Mouse (Mus musculus) liver, adult 2 months (tissue): Measurements from ENCODE around the gene Sgpp1. TPM values are rescaled to one million over a fixed set of nuclear protein-coding genes. Genes with fewer than 3 reads are reported as not detected.
A peak's percentile ranks its signal among the peaks of the same experiment; 100 is the strongest.

Experiments
- DNase-seq: peaks from one replicate; pipeline ENCODE4 v3.0.0-alpha.2; 2011; ENCODE audit warnings: low read depth, low spot score; ENCODE audit errors: extremely low read depth
- H3K27ac ChIP-seq: fragments of 200-500 bp; replicated peaks from 2 replicates; pipeline ENCODE4 v1.5.1; 2012; ENCODE audit warnings: low read depth, mild to moderate bottlenecking, control low read depth, inconsistent platforms, low read length; ENCODE audit not compliant: insufficient read depth
- H3K27me3 ChIP-seq: fragments of 200-500 bp; 2 replicates; pipeline ENCODE4 v1.6.1; 2012; ENCODE audit warnings: mild to moderate bottlenecking, moderate library complexity, low read length, inconsistent platforms; ENCODE audit not compliant: control insufficient read depth, insufficient read depth
- H3K36me3 ChIP-seq: fragments of 200-500 bp; 2 replicates; pipeline ENCODE4 v1.6.1; 2012; ENCODE audit warnings: low read length, inconsistent platforms; ENCODE audit not compliant: control insufficient read depth, insufficient read depth
- H3K4me1 ChIP-seq: fragments of 200-500 bp; 2 replicates; pipeline ENCODE4 v1.6.1; 2011; ENCODE audit warnings: low read length; ENCODE audit not compliant: control insufficient read depth, insufficient read depth
- H3K4me3 ChIP-seq: fragments of 200-500 bp; 2 replicates; pipeline ENCODE4 v1.5.1; 2011; ENCODE audit warnings: low read depth, mild to moderate bottlenecking, control low read depth, low read length, moderate library complexity; ENCODE audit not compliant: insufficient read depth
- H3K79me2 ChIP-seq: fragments of 200-500 bp; 2 replicates; pipeline ENCODE4 v1.6.1; 2012; ENCODE audit warnings: inconsistent platforms, mild to moderate bottlenecking, low read length, moderate library complexity; ENCODE audit not compliant: control insufficient read depth, insufficient read depth
- H3K9ac ChIP-seq: fragments of 200-500 bp; 2 replicates; pipeline ENCODE4 v1.6.1; 2012; ENCODE audit warnings: low read depth, mild to moderate bottlenecking, control low read depth, inconsistent platforms, low read length
- CTCF ChIP-seq: fragments of 200-500 bp; IDR thresholded peaks from 2 replicates; pipeline ENCODE4 v1.5.1; 2011; ENCODE audit warnings: low read depth, low read length, control low read depth
- POLR2A ChIP-seq: fragments of 200-500 bp; IDR thresholded peaks from 2 replicates; pipeline ENCODE4 v1.6.1; 2011; ENCODE audit warnings: low read length, control low read depth; ENCODE audit not compliant: insufficient read depth; ENCODE audit errors: extremely low read depth
- whole genome bisulfite sequencing: fragments of 180-500 bp; shearing (Covaris S2); methylation state at CpG from one replicate; pipeline ENCODE4 v1.1.7; 2018; 5-methylcytosine and 5-hydroxymethylcytosine counted together
- polyA plus RNA-seq: library from polyadenylated mRNA; depleted of rRNA; stranded (reverse); fragments of >200 nt; gene quantifications from 2 replicates; pipeline ENCODE4 v1.2.3, GENCODE M21; 2012; rRNA removed
- total RNA-seq: library from RNA; depleted of rRNA; stranded (reverse); fragments of >200 nt; gene quantifications from 2 replicates; pipeline ENCODE4 v1.2.3, GENCODE M21; 2014; rRNA removed

Gene Sgpp1
- total and polyA plus RNA-seq, 2 experiments, result 36.1 to 42.8 TPM

- no peak for DNase-seq
- TF ChIP-seq POLR2A (no peak), CTCF (no peak)
- Histone ChIP-seq H3K4me1 (peaks cover 20% of the 10 kb centered on the region), H3K27ac (no peak overlapping the region), H3K4me3 (peak overlapping the region; percentile 66; the same call in 1 of the 2 replicates), H3K9ac (peak overlapping the region; percentile 86; the same call in 1 of the 2 replicates), H3K27me3 (no peaks in the 10 kb centered on the region), H3K79me2 (peaks cover 3% of the 10 kb centered on the region; the same call in 1 of the 2 replicates), H3K36me3 (no peaks in the 10 kb centered on the region)
- WGBS, result 76% methylated on average over 6 of the region's 6 CpGs
These were observed 64.9 kb downstream of the Sgpp1 start for GRCm38 (mm10) chr12:75670611-75671010.

GRCm38 (mm10) chr12:75669258-75670106 lies 66.0 kb downstream of the Sgpp1 start, which contains the start of gene Wdr89:
TSS of gene Wdr89 (minus strand) at chr12:75669537.
- WGBS, result under 1% methylated on average over 55 of the region's 55 CpGs
- Histone ChIP-seq H3K27me3 (no peaks in the 10 kb centered on the region), H3K4me1 (peaks cover 20% of the 10 kb centered on the region), H3K4me3 (peak within 1 kb of the TSS; percentile 84), H3K36me3 (no peaks in the 10 kb centered on the region), H3K79me2 (peaks cover 3% of the 10 kb centered on the region; the same call in 1 of the 2 replicates), H3K9ac (peak within 1 kb of the TSS; percentile 90), H3K27ac (peak within 1 kb of the TSS; percentile 95)
- peak; percentile 96 for TF ChIP-seq POLR2A
- peak; percentile 35; the same call in 1 of the 2 replicates for TF ChIP-seq CTCF
- DNase-seq, result peak; percentile 99

GRCm38 (mm10) chr12:75668916-75669257 lies 66.6 kb downstream of the Sgpp1 start:
- Histone ChIP-seq H3K27ac (peak overlapping the region; percentile 87), H3K4me3 (peak overlapping the region; percentile 84), H3K27me3 (no peaks in the 10 kb centered on the region), H3K9ac (peak overlapping the region; percentile 90), H3K4me1 (peaks cover 20% of the 10 kb centered on the region), H3K36me3 (no peaks in the 10 kb centered on the region), H3K79me2 (peaks cover 3% of the 10 kb centered on the region; the same call in 1 of the 2 replicates)
- DNase-seq, result peak; percentile 56
- no peak for TF ChIP-seq POLR2A
- no peak for TF ChIP-seq CTCF
- 2% methylated on average over 9 of the region's 9 CpGs for whole genome bisulfite sequencing

- Histone ChIP-seq H3K4me3 (no peak overlapping the region), H3K4me1 (peaks cover 24% of the 10 kb centered on the region), H3K36me3 (no peaks in the 10 kb centered on the region), H3K79me2 (peaks cover 3% of the 10 kb centered on the region; the same call in 1 of the 2 replicates), H3K27me3 (no peaks in the 10 kb centered on the region), H3K27ac (peak overlapping the region; percentile 87), H3K9ac (no peak overlapping the region)
- 35% methylated on average over 2 of the region's 2 CpGs for WGBS
- TF ChIP-seq POLR2A, result no peak
- TF ChIP-seq CTCF, result no peak
- DNase-seq, result peak; percentile 88
These were observed 67.3 kb downstream of the Sgpp1 start for GRCm38 (mm10) chr12:75668221-75668620.

GRCm38 (mm10) chr12:75666939-75667338 lies 68.6 kb downstream of the Sgpp1 start:
- peak overlapping the region; percentile 99 for H3K27ac ChIP-seq
- H3K79me2 ChIP-seq, result peaks cover 3% of the 10 kb centered on the region; the same call in 1 of the 2 replicates
- no peaks in the 10 kb centered on the region for H3K27me3 ChIP-seq
- no peak overlapping the region for H3K9ac ChIP-seq
- TF ChIP-seq POLR2A (no peak), CTCF (no peak)
- peaks cover 22% of the 10 kb centered on the region for H3K4me1 ChIP-seq
- H3K4me3 ChIP-seq, result no peak overlapping the region
- peak; percentile 99 for DNase-seq
- no peaks in the 10 kb centered on the region for H3K36me3 ChIP-seq

- no peaks in the 10 kb centered on the region for H3K79me2 ChIP-seq
- no peaks in the 10 kb centered on the region for H3K36me3 ChIP-seq
- DNase-seq, result peak; percentile 41
- H3K27ac ChIP-seq, result peak overlapping the region; percentile 42; the same call in 1 of the 2 replicates
- TF ChIP-seq POLR2A (no peak), CTCF (no peak)
- 63% methylated on average over 6 of the region's 6 CpGs for WGBS
- no peaks in the 10 kb centered on the region for H3K27me3 ChIP-seq
- peaks cover 20% of the 10 kb centered on the region for H3K4me1 ChIP-seq
- no peak overlapping the region for H3K4me3 ChIP-seq
- no peak overlapping the region for H3K9ac ChIP-seq
These were observed 71.1 kb downstream of the Sgpp1 start for GRCm38 (mm10) chr12:75664516-75664810.

Other genes with a start within 250 kb of the Sgpp1 start
- 19.2 and 21.3 TPM in 2 replicates for gene Ppp2r5e, start 139.5 kb downstream of the Sgpp1 start, total RNA-seq
- gene Ppp2r5e, start 139.5 kb downstream of the Sgpp1 start, polyA plus RNA-seq, result 8.2 and 11.4 TPM in 2 replicates
- 1.8 and 2.3 TPM in 2 replicates for gene Wdr89, start 66.2 kb downstream of the Sgpp1 start, total RNA-seq
- gene Wdr89, start 66.2 kb downstream of the Sgpp1 start, polyA plus RNA-seq, result 1.9 and 2.1 TPM in 2 replicates
- gene Syne2, start 82.4 kb upstream of the Sgpp1 start, total RNA-seq, result 31.3 and 43.0 TPM in 2 replicates
- 8.1 and 12.0 TPM in 2 replicates for gene Syne2, start 82.4 kb upstream of the Sgpp1 start, polyA plus RNA-seq